Mouse (Mus musculus) lung, postnatal 0 days (tissue): ENCODE measurements around the gene Fam102b.

Experiments used
- CTCF ChIP-seq: IDR thresholded peaks from 2 replicates; pipeline ENCODE4 v1.5.1; 2016; ENCODE audit warnings: antibody characterized with exemption, mild to moderate bottlenecking
- EP300 ChIP-seq: IDR thresholded peaks from 2 replicates; pipeline ENCODE4 v1.6.1; 2016; ENCODE audit warnings: antibody characterized with exemption, mild to moderate bottlenecking, control low read depth

GRCm38 (mm10) chr3:109010489-109011260 is 16.7 kb downstream of the Fam102b start:
- TF ChIP-seq EP300, result peak; percentile 91
- TF ChIP-seq CTCF, result no peak
